Mouse (Mus musculus): ENCODE results near the gene Plekhj1. TPM values are rescaled to one million over a fixed set of nuclear protein-coding genes. Genes with fewer than 3 reads are reported as not detected.
A peak's percentile ranks its signal among the peaks of the same experiment; 100 is the strongest.
"Not testable (repeated sequence)": the region's sequence is repeated elsewhere in the genome, so short reads cannot be mapped to it uniquely, and the experiment has no call there.

The Plekhj1 gene
- 10 to 100 TPM; 57.1 to 57.8 TPM for total RNA-seq (2021)
- long read RNA-seq, experiment 1, transcript Plekhj1-201 (6 exons, 1,260 nt), result major isoform, 20 of 45 reads
- long read RNA-seq, experiment 1, transcript Plekhj1-206 (5 exons, 1,261 nt), result minor isoform, 6 of 45 reads
- long read RNA-seq, experiment 1, partial matches to known transcripts, result 8 of 45 reads
- long read RNA-seq, experiment 1, other reads (novel, unspliced or antisense), result 9 of 45 reads
- long read RNA-seq, experiment 2, transcript Plekhj1-201 (6 exons, 1,260 nt), result major isoform, 28 of 82 reads
- long read RNA-seq, experiment 2, transcript Plekhj1-206 (5 exons, 1,261 nt), result minor isoform, 10 of 82 reads
- long read RNA-seq, experiment 2, partial matches to known transcripts, result 14 of 82 reads
- long read RNA-seq, experiment 2, other reads (novel, unspliced or antisense), result 26 of 82 reads

- peak; percentile 97 to 98 for DNase-seq (ENCODE audit: low spot score in 2 of 2)
These were observed at the start of gene Plekhj1, which contains the start of gene Sf3a2 for GRCm38 (mm10) chr10:80798150-80799006. Gene Plekhj1, minus strand, starts transcription at chr10:80798626. Gene Sf3a2, plus strand, starts transcription at chr10:80798198.

GRCm38 (mm10) chr10:80845732-80846131 is 47.3 kb upstream of the Plekhj1 start:
- DNase-seq (ENCODE audit: low spot score in 2 of 2), result no peak

DNA sequence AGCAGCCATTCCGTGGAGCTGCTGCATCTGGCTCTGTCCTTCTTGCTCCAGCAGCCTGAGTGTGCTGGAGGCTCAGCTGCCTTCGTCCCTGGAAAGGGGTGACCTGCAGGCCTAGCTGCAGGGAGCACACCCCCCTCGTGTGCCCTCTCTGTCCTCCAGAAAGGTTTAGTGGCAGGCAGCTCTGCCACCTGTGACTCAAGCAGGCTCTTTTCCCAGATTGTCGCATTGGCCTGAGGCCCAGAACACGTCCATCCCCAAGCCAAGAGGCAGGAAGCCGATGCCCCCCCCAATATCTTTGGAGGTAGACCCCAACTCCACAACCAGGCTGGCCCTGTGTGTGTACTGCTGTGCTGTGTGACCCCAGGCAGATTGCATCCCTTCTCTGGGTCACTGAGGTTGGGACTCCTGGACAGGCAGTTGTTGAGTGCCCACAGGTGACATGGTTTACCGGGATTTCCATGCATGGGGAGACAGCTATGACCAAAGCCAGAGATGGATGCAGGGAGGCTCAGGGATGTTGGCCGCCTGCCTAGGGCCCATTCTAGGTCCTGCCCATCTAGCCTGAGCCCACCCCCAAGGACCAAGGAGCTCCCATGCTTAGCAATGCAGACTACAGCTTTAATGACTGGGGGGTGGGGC is 46.7 kb upstream of the Plekhj1 start:
- DNase-seq (ENCODE audit: low spot score in 2 of 2), result no peak

DNA sequence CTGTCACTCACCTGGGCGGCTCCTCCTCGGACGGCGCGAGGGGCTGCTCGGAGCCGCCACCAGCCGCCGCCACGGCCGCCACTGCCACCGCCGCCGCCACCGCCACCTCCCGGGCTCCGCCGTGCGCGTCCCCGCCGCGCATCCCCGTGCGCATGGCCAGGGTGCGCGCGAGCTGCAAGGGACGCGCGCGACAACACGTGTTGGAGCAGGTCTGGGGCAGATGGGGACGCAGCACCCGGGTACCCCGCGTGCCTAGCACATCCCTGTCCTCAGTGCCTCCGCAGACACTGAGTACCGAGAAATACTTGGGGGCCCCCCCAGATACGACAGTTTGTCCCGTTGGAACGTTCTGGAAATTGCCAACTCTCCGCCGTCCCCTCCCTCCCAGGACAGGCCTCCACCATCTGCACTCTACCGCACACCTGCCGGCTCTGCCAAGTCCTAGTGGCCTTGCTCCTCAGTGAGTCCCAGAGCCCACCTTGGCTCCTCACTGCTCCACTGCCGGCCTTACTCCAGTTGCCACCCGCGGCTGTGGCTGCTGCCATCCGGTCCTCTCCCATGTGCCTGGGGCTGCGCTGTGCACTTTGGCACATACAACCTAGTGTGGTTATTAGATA is 45.6 kb upstream of the Plekhj1 start, which contains the start of gene Lingo3:
Gene Lingo3 (minus strand): TSS at position 109 of the 617 bp plus-strand sequence.
- peak; percentile 60 to 63 for DNase-seq (ENCODE audit: low spot score in 2 of 2)

GRCm38 (mm10) chr10:80843087-80843930 is 44.9 kb upstream of the Plekhj1 start:
- DNase-seq (ENCODE audit: low spot score in 2 of 2), result no peak

DNA sequence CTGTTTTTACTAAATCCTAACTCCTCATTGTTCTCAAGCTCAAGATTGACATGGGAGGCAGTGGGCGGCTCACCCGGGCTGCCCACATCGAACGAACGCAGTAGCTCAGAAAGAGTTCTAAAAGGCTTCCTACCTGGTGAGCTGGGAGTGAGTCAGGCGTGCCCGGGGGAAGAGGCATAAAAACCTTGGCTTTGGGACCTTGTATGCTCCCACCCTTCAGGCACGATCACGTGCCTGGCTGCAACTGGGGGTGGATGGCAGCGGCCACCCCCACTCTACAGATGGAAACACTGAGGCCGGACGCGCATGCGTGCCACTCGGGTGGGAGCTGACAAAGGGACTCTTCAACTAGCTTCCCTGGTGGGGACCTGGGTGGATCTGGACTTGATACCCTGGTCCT is 43.9 kb upstream of the Plekhj1 start:
- DNase-seq (ENCODE audit: low spot score in 2 of 2), result no peak

- DNase-seq (ENCODE audit: low spot score in 2 of 2), result no peak
These were observed 43.3 kb upstream of the Plekhj1 start for GRCm38 (mm10) chr10:80841685-80842084.

GRCm38 (mm10) chr10:80839848-80840247 is 41.4 kb upstream of the Plekhj1 start:
- no peak for DNase-seq (ENCODE audit: low spot score in 2 of 2)

DNA sequence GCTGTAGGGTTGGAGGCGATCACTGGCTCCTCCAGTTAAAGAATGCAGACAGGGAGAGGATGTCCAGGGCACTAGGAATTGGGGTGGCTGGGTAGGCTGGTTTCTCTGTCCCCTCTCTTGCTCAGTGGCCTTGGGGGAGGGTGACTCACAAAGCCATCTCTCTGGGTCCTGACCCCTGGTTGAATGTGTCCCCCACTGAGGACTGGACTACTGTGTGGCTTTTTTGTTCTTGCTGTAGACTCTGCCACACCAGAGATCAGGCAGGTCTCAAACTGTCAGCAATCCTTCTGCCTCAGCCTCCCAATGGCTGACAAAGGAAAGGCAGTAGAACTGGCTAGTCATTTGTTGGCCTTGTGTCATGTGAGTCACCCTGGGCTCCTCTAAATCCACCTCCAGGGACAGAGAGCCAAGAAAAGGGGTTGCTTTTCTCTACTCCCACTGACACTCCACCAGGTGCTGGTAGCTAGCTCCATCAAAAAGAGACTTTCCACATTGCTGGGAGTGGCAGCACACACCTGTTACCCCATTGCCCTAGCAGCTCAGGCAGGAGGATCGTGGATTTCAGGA is 40.0 kb upstream of the Plekhj1 start:
- no peak for DNase-seq (ENCODE audit: low spot score in 2 of 2)

GRCm38 (mm10) chr10:80837827-80838226 is 39.4 kb upstream of the Plekhj1 start:
- DNase-seq (ENCODE audit: low spot score in 2 of 2), result no peak

GRCm38 (mm10) chr10:80836949-80837379 is 38.5 kb upstream of the Plekhj1 start:
- DNase-seq (ENCODE audit: low spot score in 2 of 2), result no peak

- DNase-seq (ENCODE audit: low spot score in 2 of 2), result no peak
These were observed 37.2 kb upstream of the Plekhj1 start for GRCm38 (mm10) chr10:80835617-80836016.

- DNase-seq (ENCODE audit: low spot score in 2 of 2), result no peak
These were observed 34.4 kb upstream of the Plekhj1 start for GRCm38 (mm10) chr10:80832818-80833217.

- no peak for DNase-seq (ENCODE audit: low spot score in 2 of 2)
These were observed 32.7 kb upstream of the Plekhj1 start for GRCm38 (mm10) chr10:80831136-80831535.

GRCm38 (mm10) chr10:80829359-80830278 is 31.2 kb upstream of the Plekhj1 start:
- DNase-seq (ENCODE audit: low spot score in 2 of 2), result no peak

DNA sequence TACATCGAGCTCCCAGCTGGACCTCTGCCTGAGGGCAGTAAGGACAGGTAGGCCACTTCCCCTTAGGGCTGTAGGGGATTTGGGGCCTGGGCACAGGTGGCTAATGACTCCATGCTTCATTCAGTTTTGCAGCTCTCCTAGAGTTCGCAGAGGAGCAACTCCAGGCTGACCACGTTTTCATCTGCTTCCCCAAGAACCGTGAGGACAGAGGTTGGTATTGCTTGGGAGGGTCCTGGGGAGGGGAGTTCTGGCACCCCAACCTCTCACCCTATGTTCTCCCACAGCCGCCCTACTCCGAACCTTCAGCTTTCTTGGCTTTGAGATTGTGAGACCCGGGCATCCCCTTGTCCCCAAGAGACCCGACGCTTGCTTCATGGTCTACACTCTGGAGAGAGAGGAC is 30.2 kb upstream of the Plekhj1 start:
- not testable (repeated sequence) for DNase-seq (ENCODE audit: low spot score in 2 of 2)

- no peak for DNase-seq (ENCODE audit: low spot score in 2 of 2)
These were observed 29.5 kb upstream of the Plekhj1 start for GRCm38 (mm10) chr10:80827870-80828420.
